Mouse (Mus musculus): ENCODE results near the gene Araf.

Araf gene

DNA sequence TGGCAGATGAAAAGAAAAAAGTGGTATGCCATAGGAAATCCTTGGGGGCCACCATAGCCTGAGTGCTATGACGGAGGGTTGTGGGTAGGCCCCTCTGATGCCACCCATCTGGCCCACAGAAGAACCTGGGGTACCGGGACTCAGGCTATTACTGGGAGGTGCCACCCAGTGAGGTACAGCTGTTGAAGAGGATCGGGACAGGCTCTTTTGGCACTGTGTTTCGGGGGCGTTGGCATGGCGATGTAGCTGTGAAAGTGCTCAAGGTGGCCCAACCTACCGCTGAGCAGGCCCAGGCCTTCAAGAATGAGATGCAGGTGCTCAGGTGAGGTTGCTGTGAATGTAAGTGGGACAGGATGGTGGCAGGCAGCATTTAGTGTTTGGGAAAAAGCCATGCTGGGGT is 56.2 kb downstream of the Araf start:
- DNase-seq = no peak

- no peak for DNase-seq
Measured at GRCm38 (mm10) chrX:20861453-20862104, 64.0 kb downstream of the Araf start.

DNA sequence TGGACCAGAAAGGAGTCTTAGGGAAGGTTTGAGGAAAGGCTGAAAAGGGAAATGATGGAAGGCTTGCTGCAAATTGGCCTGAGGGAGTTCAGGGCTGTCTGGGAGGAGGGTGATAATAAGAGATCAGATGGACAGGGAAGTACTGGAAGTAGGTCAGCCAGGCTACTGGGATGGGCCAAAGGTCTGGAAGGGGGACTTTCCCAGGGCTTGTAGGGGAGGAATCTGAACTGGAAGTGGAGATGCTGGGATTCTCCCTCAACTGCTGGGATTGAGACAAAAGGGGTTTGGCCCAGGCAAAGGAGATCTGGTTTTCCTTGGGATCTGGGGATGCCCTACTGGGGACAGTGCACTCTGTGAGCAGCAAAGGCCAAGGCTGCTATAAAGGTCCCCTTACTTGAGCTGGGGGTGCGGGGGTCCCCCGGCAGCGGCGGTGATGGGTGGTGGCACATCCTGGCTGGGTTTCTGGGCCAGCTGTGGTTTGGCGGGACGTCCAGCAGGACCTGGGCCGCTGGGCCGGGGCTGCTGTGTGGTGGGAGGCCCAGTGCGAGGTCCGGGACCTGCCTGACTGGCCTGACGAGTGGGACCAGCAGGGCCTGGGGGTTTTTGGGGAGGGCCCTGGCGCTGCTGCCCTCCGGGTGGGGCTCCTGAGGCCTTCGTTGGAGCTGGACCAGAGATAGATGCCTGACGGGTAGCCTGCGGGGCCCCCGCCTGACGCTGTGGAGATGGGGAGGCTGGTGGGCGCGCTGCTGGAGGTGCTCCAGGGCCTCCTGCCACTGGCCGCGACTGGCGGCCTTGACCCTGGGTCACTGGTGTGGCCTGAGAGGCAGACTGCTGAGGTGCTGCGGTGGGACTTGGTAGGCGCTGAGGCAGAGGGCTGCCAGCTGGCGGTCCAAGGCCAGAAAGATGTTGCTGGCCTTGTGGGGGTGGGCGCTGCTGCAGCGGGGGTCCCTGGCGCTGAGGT is 64.8 kb downstream of the Araf start:
- DNase-seq = peak; percentile 56

GRCm38 (mm10) chrX:20863161-20864101 is 65.8 kb downstream of the Araf start:
- no peak for DNase-seq

- DNase-seq = no peak
Measured at GRCm38 (mm10) chrX:20868091-20868490, 70.5 kb downstream of the Araf start.

DNA sequence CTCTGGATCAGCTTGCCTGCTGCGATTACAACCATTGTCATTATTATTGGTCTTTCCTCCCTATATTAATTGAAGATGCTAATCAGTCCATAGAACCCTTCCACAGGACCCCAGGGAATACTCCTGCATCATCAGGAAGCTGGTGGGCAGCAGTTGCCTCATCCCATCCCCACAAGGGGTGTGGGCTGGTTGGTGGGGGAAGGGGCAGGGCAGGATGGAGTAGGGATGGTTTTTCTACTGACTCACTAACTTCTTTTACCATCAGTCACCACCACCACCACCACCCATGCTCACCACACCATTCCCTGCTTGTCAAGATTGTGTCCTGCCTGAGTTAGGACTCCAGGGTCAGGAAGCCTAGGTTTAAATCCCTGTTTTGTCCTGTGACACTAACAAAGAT is 71.6 kb downstream of the Araf start:
- no peak for DNase-seq

- peak; percentile 32 for DNase-seq
Measured at GRCm38 (mm10) chrX:20869962-20870513, 72.4 kb downstream of the Araf start, which contains the start of gene Timp1. Timp1 (plus strand) TSS chrX:20870166.

DNA sequence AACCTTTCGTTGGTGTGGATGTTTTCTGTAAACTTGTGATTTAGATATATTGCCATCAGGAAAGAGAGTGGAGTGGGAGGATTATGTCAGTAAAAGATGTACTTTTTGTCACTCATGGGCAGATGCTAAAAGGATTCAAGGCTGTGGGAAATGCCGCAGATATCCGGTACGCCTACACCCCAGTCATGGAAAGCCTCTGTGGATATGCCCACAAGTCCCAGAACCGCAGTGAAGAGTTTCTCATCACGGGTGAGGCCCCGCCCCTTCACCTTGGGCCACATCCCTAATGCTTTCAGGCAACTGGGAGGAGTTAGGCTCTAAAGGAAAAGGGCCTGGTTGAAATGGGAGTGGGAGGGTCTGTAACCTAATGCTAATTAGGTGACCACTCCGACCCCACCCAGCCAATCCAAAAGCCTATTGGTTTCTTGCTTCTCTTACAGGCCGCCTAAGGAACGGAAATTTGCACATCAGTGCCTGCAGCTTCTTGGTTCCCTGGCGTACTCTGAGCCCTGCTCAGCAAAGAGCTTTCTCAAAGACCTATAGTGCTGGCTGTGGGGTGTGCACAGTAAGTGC is 75.4 kb downstream of the Araf start:
- no peak for DNase-seq

DNA sequence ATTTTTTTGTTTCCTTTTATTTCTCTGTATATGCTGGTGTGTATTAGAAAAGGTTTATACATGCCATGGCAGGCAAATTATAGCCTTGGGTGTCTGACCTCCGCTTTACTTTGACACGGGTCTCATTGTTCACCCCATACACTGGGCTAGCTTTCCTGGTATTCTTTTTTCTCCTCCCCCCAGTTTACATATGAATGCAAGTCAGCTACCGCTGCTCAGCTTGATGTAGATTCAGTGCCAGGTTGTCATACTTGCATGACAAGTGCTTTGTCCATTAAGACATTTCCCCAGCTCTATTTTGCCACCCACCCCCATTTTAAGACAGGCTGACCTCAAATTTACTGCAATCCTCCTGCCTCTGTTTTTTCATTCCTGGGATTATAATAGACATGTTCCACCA is 77.6 kb downstream of the Araf start:
- DNase-seq = no peak

DNA sequence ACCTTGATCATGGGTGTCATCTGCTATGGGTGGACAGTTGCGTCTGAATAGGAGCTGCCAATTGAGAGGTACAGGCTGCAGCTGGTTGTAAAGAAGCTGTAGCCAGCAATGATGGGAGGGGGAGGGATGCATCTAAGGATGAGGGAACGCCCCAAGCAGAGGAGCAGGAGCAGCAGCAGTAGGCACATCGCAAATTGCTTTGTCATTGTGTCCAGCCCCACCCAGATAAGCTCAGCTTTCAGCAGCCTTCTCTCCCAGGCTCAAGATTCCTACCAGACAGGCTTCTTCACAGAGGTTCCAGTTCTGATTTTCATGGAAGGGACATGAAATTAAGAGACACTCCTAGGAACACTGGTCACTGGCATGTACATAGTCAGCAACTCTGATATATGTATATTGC is 112.5 kb downstream of the Araf start:
- DNase-seq = no peak
